Mouse (Mus musculus) limb, embryonic 11.5 days (tissue): ENCODE measurements at regions not wholly inside any gene's neighbourhood (a gene's known extent, or its start where the extent isn't known, plus 50 kb on each side); places are given as distances from the start of the nearest gene placed in this dataset.
A peak's percentile ranks its signal among the peaks of the same experiment; 100 is the strongest.

Experiments used
- ATAC-seq: fragments of 200-750 bp; cut with Nextera tagmentation; 2 replicates; pipeline ENCODE4 v1.8.0; 2017; ENCODE audit warnings: low read depth; ENCODE audit not compliant: insufficient number of reproducible peaks, low FRiP score, low TSS enrichment
- DNase-seq: peaks from one replicate; pipeline ENCODE4 v3.0.0-alpha.2; 2015; ENCODE audit warnings: low spot score
- H3K27ac ChIP-seq: fragments of 300-500 bp; sonication (generic); replicated peaks from 2 replicates; pipeline ENCODE4 v1.5.1; 2014; ENCODE audit warnings: low read depth, mild to moderate bottlenecking, low read length
- H3K27me3 ChIP-seq: fragments of 300-500 bp; sonication (generic); 2 replicates; pipeline ENCODE4 v1.6.1; 2014; ENCODE audit warnings: mild to moderate bottlenecking, low read length, mixed read lengths; ENCODE audit not compliant: control insufficient read depth, insufficient read depth
- H3K36me3 ChIP-seq: fragments of 300-500 bp; sonication (generic); 2 replicates; pipeline ENCODE4 v1.6.1; 2014; ENCODE audit warnings: mild to moderate bottlenecking, low read length, moderate library complexity, mixed read lengths; ENCODE audit not compliant: control insufficient read depth, insufficient read depth
- H3K4me1 ChIP-seq: fragments of 300-500 bp; sonication (generic); 2 replicates; pipeline ENCODE4 v1.6.1; 2014; ENCODE audit warnings: low read length, mixed read lengths; ENCODE audit not compliant: control insufficient read depth, insufficient read depth
- H3K4me2 ChIP-seq: fragments of 300-500 bp; sonication (generic); 2 replicates; pipeline ENCODE4 v1.6.1; 2014; ENCODE audit warnings: low read depth, mild to moderate bottlenecking, moderate library complexity; ENCODE audit not compliant: severe bottlenecking
- H3K4me3 ChIP-seq: fragments of 300-500 bp; sonication (generic); 2 replicates; pipeline ENCODE4 v1.5.1; 2014; ENCODE audit warnings: low read depth, low read length
- H3K9ac ChIP-seq: fragments of 300-500 bp; sonication (generic); 2 replicates; pipeline ENCODE4 v1.6.1; 2014; ENCODE audit warnings: mild to moderate bottlenecking, low read length
- H3K9me3 ChIP-seq: fragments of 300-500 bp; sonication (generic); 2 replicates; pipeline ENCODE4 v1.6.1; 2016; ENCODE audit warnings: low read length; ENCODE audit not compliant: control insufficient read depth
- WGBS: fragments of 180-500 bp; shearing (Covaris S2); extraction: QIAGEN DNeasy Blood & Tissue Kit; methylation state at CpG from one replicate; pipeline ENCODE4 v1.1.7; 2014; 5-methylcytosine and 5-hydroxymethylcytosine counted together

DNA sequence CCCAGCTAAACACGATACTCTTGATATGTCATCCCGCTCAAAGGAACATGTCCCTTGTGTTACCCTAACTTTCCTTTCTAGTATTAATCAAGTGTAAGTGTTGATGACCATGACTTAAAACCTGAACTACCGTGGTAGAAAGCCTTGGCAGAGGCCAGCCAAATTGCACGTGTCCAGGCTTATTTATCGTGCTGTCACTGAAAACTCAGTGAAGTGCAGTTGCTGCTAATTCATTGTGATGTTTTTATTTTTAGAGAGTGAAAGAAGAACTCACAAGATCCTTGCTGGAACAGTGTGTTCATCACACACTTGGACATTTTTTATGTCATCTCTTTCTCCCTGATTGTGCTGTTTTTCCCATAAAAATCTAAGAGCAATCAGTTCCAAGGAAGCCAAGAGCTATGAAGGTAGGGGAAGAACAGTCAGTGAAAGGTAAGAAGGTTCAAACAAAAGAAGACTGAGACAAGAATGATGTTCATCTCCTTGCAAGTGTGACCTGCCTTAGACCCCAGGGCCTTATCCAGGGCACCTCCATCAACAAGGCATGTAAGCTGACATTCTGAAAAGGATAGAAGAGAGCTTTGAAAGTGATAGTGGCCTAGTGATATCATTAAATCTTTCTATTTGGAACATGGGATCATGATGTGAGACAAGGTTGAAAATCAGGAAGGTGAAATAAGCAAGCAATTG, 718.9 kb upstream of the Nrsn1 start:
- Histone ChIP-seq H3K4me1 (no peaks in the 10 kb centered on the region), H3K4me2 (no peak overlapping the region), H3K36me3 (no peaks in the 10 kb centered on the region), H3K9me3 (no peaks in the 10 kb centered on the region), H3K27me3 (no peaks in the 10 kb centered on the region), H3K27ac (no peak overlapping the region), H3K9ac (no peak overlapping the region), H3K4me3 (no peak overlapping the region)
- no peak for DNase-seq
- ATAC-seq, result no peak
- WGBS, result 85% methylated on average over 5 of the region's 5 CpGs

- no peak for DNase-seq
- no peak overlapping the region for H3K4me3 ChIP-seq
- no peaks in the 10 kb centered on the region for H3K9me3 ChIP-seq
- no peaks in the 10 kb centered on the region for H3K4me1 ChIP-seq
- no peaks in the 10 kb centered on the region for H3K27me3 ChIP-seq
- H3K36me3 ChIP-seq, result no peaks in the 10 kb centered on the region
- ATAC-seq, result no peak
- no peak overlapping the region for H3K9ac ChIP-seq
- H3K27ac ChIP-seq, result no peak overlapping the region
- H3K4me2 ChIP-seq, result no peak overlapping the region
- 83% methylated on average over 1 of the region's 1 CpGs for WGBS
Observed at GRCm38 (mm10) chr13:25984535-25984934, 714.2 kb upstream of the Nrsn1 start.

DNA sequence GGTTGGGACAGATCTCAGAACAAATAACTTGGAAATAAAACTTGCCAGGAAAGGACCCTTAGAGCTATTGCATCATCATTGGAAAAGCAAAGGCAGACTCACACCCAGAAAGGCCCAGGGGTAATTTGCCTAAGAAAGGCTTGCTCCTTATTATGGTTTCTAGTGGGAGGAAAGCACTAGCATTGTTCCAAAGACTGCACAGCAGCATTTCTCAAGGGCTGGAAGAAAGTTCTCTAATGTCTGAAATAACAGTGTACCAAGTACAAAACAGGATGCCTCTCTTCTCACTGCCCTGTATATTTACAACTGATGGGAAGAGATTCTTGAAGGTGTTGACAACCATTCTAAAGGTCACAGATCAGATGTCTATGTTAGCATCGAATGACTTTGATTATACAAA, 713.4 kb upstream of the Nrsn1 start:
- WGBS, result 74% methylated on average over 1 of the region's 1 CpGs
- Histone ChIP-seq H3K27me3 (no peaks in the 10 kb centered on the region), H3K4me1 (no peaks in the 10 kb centered on the region), H3K27ac (no peak overlapping the region), H3K4me2 (no peak overlapping the region), H3K4me3 (no peak overlapping the region), H3K36me3 (no peaks in the 10 kb centered on the region), H3K9ac (no peak overlapping the region), H3K9me3 (no peaks in the 10 kb centered on the region)
- DNase-seq (no peak), ATAC-seq (no peak)

DNA sequence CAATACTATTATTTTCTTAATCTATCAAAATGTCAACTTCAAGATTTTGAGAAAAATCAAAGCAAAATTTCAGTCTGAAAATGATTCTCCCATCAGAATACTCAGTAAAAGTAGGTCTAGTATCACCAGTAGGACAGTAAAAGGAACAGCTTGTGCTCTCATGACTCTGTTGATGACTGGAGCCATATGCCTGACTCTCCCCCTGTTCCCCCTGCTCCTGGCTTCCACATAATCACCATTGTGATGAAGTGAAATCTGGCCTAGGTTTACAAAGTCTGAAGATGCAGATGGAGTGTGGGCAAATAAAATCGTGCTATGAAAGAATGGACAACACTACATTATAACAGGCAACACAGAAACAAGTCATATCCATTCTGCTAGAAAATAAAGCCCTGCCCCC, 708.3 kb upstream of the Nrsn1 start:
- Histone ChIP-seq H3K4me1 (no peaks in the 10 kb centered on the region), H3K9ac (no peak overlapping the region), H3K4me2 (no peak overlapping the region), H3K9me3 (no peaks in the 10 kb centered on the region), H3K4me3 (no peak overlapping the region), H3K36me3 (no peaks in the 10 kb centered on the region), H3K27ac (no peak overlapping the region), H3K27me3 (no peaks in the 10 kb centered on the region)
- ATAC-seq, result no peak
- 87% methylated on average over 1 of the region's 1 CpGs for WGBS
- no peak for DNase-seq

DNA sequence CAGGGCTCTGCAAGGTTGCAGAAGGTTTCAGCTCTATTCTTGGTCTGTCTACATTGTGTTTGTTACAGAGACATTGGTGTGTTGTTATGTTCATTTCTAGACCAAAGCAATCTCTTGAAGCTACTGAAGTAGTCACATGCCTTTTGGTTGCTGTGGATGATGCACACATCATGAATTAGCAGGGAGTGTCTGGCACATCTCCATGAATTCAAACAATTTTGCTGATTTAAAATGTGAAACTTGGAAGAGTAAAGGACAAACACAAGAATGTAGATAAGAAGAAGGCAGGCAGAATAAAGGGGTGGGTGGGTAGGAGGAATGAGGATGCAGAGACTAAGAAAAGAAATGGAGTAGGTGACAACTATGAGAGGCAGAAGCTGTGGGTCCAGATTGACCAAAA, 688.3 kb upstream of the Nrsn1 start:
- no peak overlapping the region for H3K4me3 ChIP-seq
- no peak for DNase-seq

DNA sequence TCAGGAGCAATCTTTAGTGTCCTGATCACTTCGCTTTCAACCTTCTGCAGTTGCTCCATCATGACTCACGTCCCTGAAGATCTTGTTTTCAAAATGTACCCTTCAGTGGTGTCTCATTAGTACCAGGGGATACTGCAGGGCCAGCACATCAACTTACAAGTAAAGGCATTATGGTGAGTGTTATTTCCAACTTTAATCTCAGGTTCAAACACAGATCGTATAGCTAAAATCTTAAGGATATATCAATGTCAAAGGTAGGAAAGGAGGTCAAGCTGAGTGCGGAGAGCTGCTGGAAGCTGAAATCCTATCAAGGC, 687.8 kb upstream of the Nrsn1 start:
- 80% methylated on average over 4 of the region's 4 CpGs for WGBS
- Histone ChIP-seq H3K4me3 (no peak overlapping the region), H3K9me3 (no peaks in the 10 kb centered on the region), H3K4me2 (no peak overlapping the region), H3K27ac (no peak overlapping the region), H3K4me1 (no peaks in the 10 kb centered on the region), H3K36me3 (no peaks in the 10 kb centered on the region), H3K9ac (no peak overlapping the region), H3K27me3 (no peaks in the 10 kb centered on the region)
- DNase-seq (no peak), ATAC-seq (no peak)

More for the DNA sequence above, 688.3 kb upstream of the Nrsn1 start:
- Histone ChIP-seq H3K4me1 (no peaks in the 10 kb centered on the region), H3K9ac (no peak overlapping the region), H3K27me3 (no peaks in the 10 kb centered on the region), H3K9me3 (no peaks in the 10 kb centered on the region), H3K36me3 (no peaks in the 10 kb centered on the region), H3K4me2 (no peak overlapping the region), H3K27ac (no peak overlapping the region)
- no peak for ATAC-seq

DNA sequence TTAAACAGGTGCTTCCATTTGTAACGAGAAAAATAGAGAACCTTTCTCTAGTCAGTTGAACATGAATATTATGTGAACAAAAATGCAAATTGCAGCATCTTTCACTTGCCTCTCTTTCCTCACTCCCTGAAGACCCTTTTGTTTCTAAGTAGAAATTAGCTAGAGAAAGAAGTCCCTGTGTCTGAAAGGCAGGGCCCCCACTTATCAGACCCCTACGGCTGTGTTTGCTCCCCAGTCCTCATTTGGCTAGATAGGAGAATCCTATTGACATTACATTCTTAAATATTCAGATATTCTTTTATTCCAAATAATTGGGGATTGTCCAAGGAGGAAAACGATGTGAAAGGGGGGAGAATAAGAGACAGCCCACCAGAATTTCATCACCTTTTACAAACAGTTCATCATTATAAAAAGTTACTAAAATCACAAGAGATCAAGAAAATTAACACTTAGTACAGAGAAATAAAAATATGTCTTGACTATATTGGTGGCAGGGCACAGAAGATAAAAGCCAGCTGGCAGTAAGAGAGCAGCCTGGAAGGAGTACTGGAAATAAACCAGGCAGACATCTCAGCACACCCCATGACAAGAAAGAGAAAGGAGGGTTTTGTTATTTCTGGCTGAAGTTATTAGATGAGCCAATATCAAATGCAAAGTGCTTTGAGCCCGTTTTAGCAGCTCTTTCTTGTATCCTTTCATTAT, 687.3 kb upstream of the Nrsn1 start:
- 74% methylated on average over 4 of the region's 4 CpGs for WGBS

DNA sequence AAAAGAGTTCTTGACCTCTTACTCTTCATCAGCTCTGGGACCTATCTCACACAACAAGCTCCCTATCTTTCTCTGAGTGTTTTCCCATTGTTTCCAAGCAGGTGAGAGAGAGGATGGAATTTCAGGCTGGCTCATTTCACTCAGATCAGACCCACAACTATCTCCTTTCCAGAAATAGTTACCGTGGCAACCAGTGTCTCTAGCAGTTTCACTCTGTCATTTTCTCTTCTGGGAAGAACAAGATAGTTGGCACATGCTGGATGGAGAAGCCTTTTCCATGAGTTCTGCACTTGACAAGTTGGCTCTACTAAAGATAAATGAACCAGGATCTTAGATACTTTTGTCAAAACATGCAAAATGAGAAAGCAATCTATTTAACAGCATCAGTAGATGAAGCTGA, 667.3 kb upstream of the Nrsn1 start:
- DNase-seq, result no peak
- no peak for ATAC-seq
- H3K9ac ChIP-seq, result no peak overlapping the region
- H3K27ac ChIP-seq, result no peak overlapping the region
- H3K4me1 ChIP-seq, result no peaks in the 10 kb centered on the region
- H3K9me3 ChIP-seq, result no peaks in the 10 kb centered on the region
- no peaks in the 10 kb centered on the region for H3K36me3 ChIP-seq
- H3K4me2 ChIP-seq, result no peak overlapping the region
- WGBS, result 90% methylated on average over 1 of the region's 1 CpGs
- H3K27me3 ChIP-seq, result no peaks in the 10 kb centered on the region
- no peak overlapping the region for H3K4me3 ChIP-seq

More for the DNA sequence above, 687.3 kb upstream of the Nrsn1 start:
- Histone ChIP-seq H3K4me3 (no peak overlapping the region), H3K9me3 (no peaks in the 10 kb centered on the region), H3K36me3 (no peaks in the 10 kb centered on the region), H3K27me3 (no peaks in the 10 kb centered on the region), H3K27ac (no peak overlapping the region), H3K4me2 (no peak overlapping the region), H3K4me1 (no peaks in the 10 kb centered on the region), H3K9ac (no peak overlapping the region)
- DNase-seq (no peak), ATAC-seq (no peak)

GRCm38 (mm10) chr13:25933783-25934182, 663.5 kb upstream of the Nrsn1 start:
- Histone ChIP-seq H3K27me3 (no peaks in the 10 kb centered on the region), H3K4me3 (no peak overlapping the region), H3K36me3 (no peaks in the 10 kb centered on the region), H3K4me2 (no peak overlapping the region), H3K4me1 (0 out of 2 replicates have a peak, but pooled peaks cover 3% of the 10 kb centered on the region), H3K9ac (no peak overlapping the region), H3K27ac (peak overlapping the region; percentile 64; the same call in 1 of the 2 replicates), H3K9me3 (no peaks in the 10 kb centered on the region)
- DNase-seq (no peak), ATAC-seq (no peak)
- WGBS, result 32% methylated on average over 3 of the region's 3 CpGs
